Mouse (Mus musculus) limb, embryonic 12.5 days (tissue): ENCODE data around the gene Cyld. TPM values are rescaled to one million over a fixed set of nuclear protein-coding genes. Genes with fewer than 3 reads are reported as not detected.
A peak's percentile ranks its signal among the peaks of the same experiment; 100 is the strongest.
"Not testable (repeated sequence)": the region's sequence is repeated elsewhere in the genome, so short reads cannot be mapped to it uniquely, and the experiment has no call there.

Source experiments
- ATAC-seq: fragments of 200-750 bp; cut with Nextera tagmentation; 2 replicates; pipeline ENCODE4 v1.8.0; 2017; ENCODE audit warnings: low read depth, moderate TSS enrichment; ENCODE audit not compliant: insufficient number of reproducible peaks, insufficient read depth, low FRiP score, low TSS enrichment
- H3K27ac ChIP-seq: fragments of 300-500 bp; sonication (generic); 2 replicates; pipeline ENCODE4 v1.5.1; 2016; ENCODE audit warnings: mild to moderate bottlenecking, moderate library complexity
- H3K27me3 ChIP-seq: fragments of 300-500 bp; sonication (generic); 2 replicates; pipeline ENCODE4 v1.6.1; 2016; ENCODE audit warnings: mild to moderate bottlenecking, moderate library complexity
- H3K36me3 ChIP-seq: fragments of 300-500 bp; sonication (generic); 2 replicates; pipeline ENCODE4 v1.6.1; 2016; ENCODE audit warnings: mild to moderate bottlenecking, moderate library complexity
- H3K4me1 ChIP-seq: fragments of 300-500 bp; sonication (generic); replicated peaks from 2 replicates; pipeline ENCODE4 v1.6.1; 2016
- H3K4me2 ChIP-seq: fragments of 300-500 bp; sonication (generic); 2 replicates; pipeline ENCODE4 v1.6.1; 2016; ENCODE audit warnings: mild to moderate bottlenecking, moderate library complexity
- H3K4me3 ChIP-seq: fragments of 300-500 bp; sonication (generic); replicated peaks from 2 replicates; pipeline ENCODE4 v1.5.1; 2016; ENCODE audit warnings: mild to moderate bottlenecking
- H3K9ac ChIP-seq: fragments of 300-500 bp; sonication (generic); replicated peaks from 2 replicates; pipeline ENCODE4 v1.6.1; 2016; ENCODE audit warnings: mild to moderate bottlenecking, moderate library complexity
- H3K9me3 ChIP-seq: fragments of 300-500 bp; sonication (generic); 2 replicates; pipeline ENCODE4 v1.6.1; 2016; ENCODE audit warnings: mild to moderate bottlenecking, moderate library complexity
- WGBS: fragments of 180-500 bp; shearing (Covaris S2); methylation state at CpG from one replicate; pipeline ENCODE4 v1.1.7; 2016; 5-methylcytosine and 5-hydroxymethylcytosine counted together
- polyA plus RNA-seq: library from polyadenylated mRNA; unstranded; fragments of >200 nt; fragmentation: Nextera tagmentation; extraction: Ambion mirVana; gene quantifications from 2 replicates; pipeline ENCODE4 v1.2.1, GENCODE M21; 2016

The Cyld gene
- polyA plus RNA-seq, 1 experiment from 2014 or later: 14.0 TPM

- H3K4me1 ChIP-seq: no peaks in the 10 kb centered on the region
- H3K36me3 ChIP-seq: peaks cover 30% of the 10 kb centered on the region; the same call in 1 of the 2 replicates
- no peak overlapping the region for H3K9ac ChIP-seq
- no peaks in the 10 kb centered on the region for H3K27me3 ChIP-seq
- WGBS: 90% methylated on average over 2 of the region's 2 CpGs
- H3K27ac ChIP-seq: no peak overlapping the region
- H3K4me2 ChIP-seq: no peak overlapping the region
- no peaks in the 10 kb centered on the region for H3K9me3 ChIP-seq
- H3K4me3 ChIP-seq: no peak overlapping the region
- no peak for ATAC-seq
Observed at GRCm38 (mm10) chr8:88723256-88723963, 26.6 kb downstream of the Cyld start.

GRCm38 (mm10) chr8:88755175-88755791 is 58.5 kb downstream of the Cyld start:
- H3K27me3 ChIP-seq: peaks cover 31% of the 10 kb centered on the region
- H3K36me3 ChIP-seq: no peaks in the 10 kb centered on the region
- no peak for ATAC-seq
- no peak overlapping the region for H3K27ac ChIP-seq
- H3K4me1 ChIP-seq: no peaks in the 10 kb centered on the region
- H3K4me2 ChIP-seq: peak overlapping the region; percentile 43
- H3K9me3 ChIP-seq: no peaks in the 10 kb centered on the region
- peak overlapping the region; percentile 19 for H3K4me3 ChIP-seq
- WGBS: 4% methylated on average over 14 of the region's 14 CpGs
- no peak overlapping the region for H3K9ac ChIP-seq

- no peaks in the 10 kb centered on the region for H3K36me3 ChIP-seq
- no peaks in the 10 kb centered on the region for H3K4me1 ChIP-seq
- H3K9ac ChIP-seq: no peak overlapping the region
- no peak for ATAC-seq
- no peak overlapping the region for H3K4me2 ChIP-seq
- 75% methylated on average over 12 of the region's 12 CpGs for WGBS
- no peaks in the 10 kb centered on the region for H3K9me3 ChIP-seq
- no peak overlapping the region for H3K4me3 ChIP-seq
- peaks cover 22% of the 10 kb centered on the region for H3K27me3 ChIP-seq
- H3K27ac ChIP-seq: no peak overlapping the region
Observed at GRCm38 (mm10) chr8:88761980-88762379, 65.2 kb downstream of the Cyld start.

GRCm38 (mm10) chr8:88771241-88771640 is 74.4 kb downstream of the Cyld start:
- ATAC-seq: no peak
- Histone ChIP-seq H3K36me3 (no peaks in the 10 kb centered on the region), H3K4me2 (no peak overlapping the region), H3K27ac (no peak overlapping the region), H3K4me3 (no peak overlapping the region), H3K9ac (no peak overlapping the region), H3K4me1 (no peaks in the 10 kb centered on the region), H3K27me3 (peaks cover 12% of the 10 kb centered on the region), H3K9me3 (peaks cover 24% of the 10 kb centered on the region; the same call in 1 of the 2 replicates)
- 74% methylated on average over 7 of the region's 7 CpGs for WGBS

- Histone ChIP-seq H3K4me1 (no peaks in the 10 kb centered on the region), H3K9ac (no peak overlapping the region), H3K4me2 (no peak overlapping the region), H3K27me3 (peaks cover 34% of the 10 kb centered on the region), H3K36me3 (no peaks in the 10 kb centered on the region), H3K27ac (no peak overlapping the region), H3K4me3 (no peak overlapping the region), H3K9me3 (peaks cover 9% of the 10 kb centered on the region; the same call in 1 of the 2 replicates)
- 70% methylated on average over 19 of the region's 19 CpGs for WGBS
- ATAC-seq: no peak
Observed at GRCm38 (mm10) chr8:88774593-88775297, 77.9 kb downstream of the Cyld start.

GRCm38 (mm10) chr8:88775298-88775646 is 78.4 kb downstream of the Cyld start:
- Histone ChIP-seq H3K9me3 (peaks cover 4% of the 10 kb centered on the region; the same call in 1 of the 2 replicates), H3K4me1 (no peaks in the 10 kb centered on the region), H3K4me3 (no peak overlapping the region), H3K27ac (no peak overlapping the region), H3K36me3 (no peaks in the 10 kb centered on the region), H3K4me2 (no peak overlapping the region), H3K27me3 (peaks cover 40% of the 10 kb centered on the region), H3K9ac (no peak overlapping the region)
- ATAC-seq: no peak
- 85% methylated on average over 7 of the region's 7 CpGs for WGBS

- Histone ChIP-seq H3K4me3 (no peak overlapping the region), H3K9me3 (no peaks in the 10 kb centered on the region), H3K4me2 (no peak overlapping the region), H3K27me3 (peaks cover 38% of the 10 kb centered on the region), H3K27ac (no peak overlapping the region), H3K4me1 (no peaks in the 10 kb centered on the region), H3K36me3 (no peaks in the 10 kb centered on the region), H3K9ac (no peak overlapping the region)
- ATAC-seq: no peak
- WGBS: 66% methylated on average over 3 of the region's 3 CpGs
Observed at GRCm38 (mm10) chr8:88780142-88780541, 83.3 kb downstream of the Cyld start.

- peaks cover 33% of the 10 kb centered on the region for H3K27me3 ChIP-seq
- WGBS: 82% methylated on average over 5 of the region's 5 CpGs
- H3K27ac ChIP-seq: no peak overlapping the region
- no peaks in the 10 kb centered on the region for H3K4me1 ChIP-seq
- H3K9ac ChIP-seq: no peak overlapping the region
- no peaks in the 10 kb centered on the region for H3K9me3 ChIP-seq
- ATAC-seq: no peak
- no peaks in the 10 kb centered on the region for H3K36me3 ChIP-seq
- no peak overlapping the region for H3K4me2 ChIP-seq
- no peak overlapping the region for H3K4me3 ChIP-seq
Observed at GRCm38 (mm10) chr8:88781283-88781682, 84.5 kb downstream of the Cyld start.

- 81% methylated on average over 1 of the region's 1 CpGs for WGBS
- Histone ChIP-seq H3K4me1 (no peaks in the 10 kb centered on the region), H3K4me2 (no peak overlapping the region), H3K9me3 (no peaks in the 10 kb centered on the region), H3K36me3 (no peaks in the 10 kb centered on the region), H3K9ac (no peak overlapping the region), H3K4me3 (no peak overlapping the region), H3K27ac (no peak overlapping the region), H3K27me3 (peaks cover 19% of the 10 kb centered on the region)
- ATAC-seq: no peak
Observed at GRCm38 (mm10) chr8:88783722-88784121, 86.9 kb downstream of the Cyld start.

- H3K27ac ChIP-seq, ATAC-seq, H3K4me2 ChIP-seq, H3K27me3 ChIP-seq, H3K9ac ChIP-seq, H3K9me3 ChIP-seq, H3K36me3 ChIP-seq, H3K4me3 ChIP-seq: not testable (repeated sequence)
- WGBS: 73% methylated on average over 3 of the region's 3 CpGs
- H3K4me1 ChIP-seq: peaks cover 10% of the 10 kb centered on the region; the same call in 1 of the 2 replicates
Observed at GRCm38 (mm10) chr8:88788335-88788734, 91.5 kb downstream of the Cyld start.

- Histone ChIP-seq H3K4me2 (no peak overlapping the region), H3K4me3 (no peak overlapping the region), H3K9ac (no peak overlapping the region), H3K9me3 (no peaks in the 10 kb centered on the region), H3K27ac (peak overlapping the region; percentile 4; the same call in 1 of the 2 replicates), H3K36me3 (no peaks in the 10 kb centered on the region), H3K4me1 (peaks cover 10% of the 10 kb centered on the region; the same call in 1 of the 2 replicates), H3K27me3 (no peaks in the 10 kb centered on the region)
- 73% methylated on average over 8 of the region's 8 CpGs for WGBS
- no peak for ATAC-seq
Observed at GRCm38 (mm10) chr8:88792691-88793323, 96.0 kb downstream of the Cyld start.
